Mouse (Mus musculus): ENCODE measurements around the gene Ppil4. TPM values are rescaled to one million over a fixed set of nuclear protein-coding genes. Genes with fewer than 3 reads are reported as not detected.

Gene Ppil4
- polyA plus RNA-seq, 1 experiment from 2014 or later = 38.8 TPM

- under 1% methylated on average over 15 of the region's 15 CpGs for WGBS
- DNase-seq (ENCODE audit: low spot score) = no peak
- Histone ChIP-seq H3K4me3 (peak within 1 kb of the TSS; percentile 55), H3K27me3 (ENCODE audit: insufficient read depth, poor library complexity, severe bottlenecking) (no peaks in the 10 kb centered on the region), H3K36me3 (no peaks in the 10 kb centered on the region), H3K4me1 (peaks cover 10% of the 10 kb centered on the region), H3K27ac (peak within 1 kb of the TSS; percentile 52), H3K9me3 (no peaks in the 10 kb centered on the region)
Measured at GRCm38 (mm10) chr10:7832171-7832676, 39.5 kb downstream of the Ppil4 start, which contains the start of gene Zc3h12d. Gene Zc3h12d, plus strand, starts transcription at chr10:7832470.

GRCm38 (mm10) chr10:7833377-7834165, 40.9 kb downstream of the Ppil4 start:
- H3K4me3 ChIP-seq = no peak overlapping the region
- H3K27ac ChIP-seq = no peak overlapping the region
- WGBS = 71% methylated on average over 9 of the region's 9 CpGs
- no peaks in the 10 kb centered on the region for H3K27me3 ChIP-seq (ENCODE audit: insufficient read depth, poor library complexity, severe bottlenecking)
- no peaks in the 10 kb centered on the region for H3K9me3 ChIP-seq
- no peaks in the 10 kb centered on the region for H3K36me3 ChIP-seq
- peaks cover 10% of the 10 kb centered on the region for H3K4me1 ChIP-seq
- DNase-seq (ENCODE audit: low spot score) = no peak

GRCm38 (mm10) chr10:7834671-7835225, 42.1 kb downstream of the Ppil4 start:
- WGBS = 64% methylated on average over 10 of the region's 10 CpGs
- no peaks in the 10 kb centered on the region for H3K27me3 ChIP-seq (ENCODE audit: insufficient read depth, poor library complexity, severe bottlenecking)
- H3K36me3 ChIP-seq = no peaks in the 10 kb centered on the region
- no peak for DNase-seq (ENCODE audit: low spot score)
- H3K9me3 ChIP-seq = no peaks in the 10 kb centered on the region
- H3K27ac ChIP-seq = no peak overlapping the region
- H3K4me3 ChIP-seq = no peak overlapping the region
- H3K4me1 ChIP-seq = peaks cover 14% of the 10 kb centered on the region

GRCm38 (mm10) chr10:7836902-7837301, 44.2 kb downstream of the Ppil4 start:
- Histone ChIP-seq H3K36me3 (no peaks in the 10 kb centered on the region), H3K4me3 (no peak overlapping the region), H3K9me3 (no peaks in the 10 kb centered on the region), H3K27me3 (ENCODE audit: insufficient read depth, poor library complexity, severe bottlenecking) (no peaks in the 10 kb centered on the region), H3K27ac (no peak overlapping the region), H3K4me1 (peaks cover 25% of the 10 kb centered on the region)
- 56% methylated on average over 2 of the region's 2 CpGs for WGBS
- DNase-seq (ENCODE audit: low spot score) = no peak

GRCm38 (mm10) chr10:7837446-7837845, 44.8 kb downstream of the Ppil4 start:
- DNase-seq (ENCODE audit: low spot score) = no peak
- peaks cover 23% of the 10 kb centered on the region for H3K4me1 ChIP-seq
- no peak overlapping the region for H3K4me3 ChIP-seq
- no peaks in the 10 kb centered on the region for H3K9me3 ChIP-seq
- 88% methylated on average over 8 of the region's 8 CpGs for WGBS
- H3K27me3 ChIP-seq (ENCODE audit: insufficient read depth, poor library complexity, severe bottlenecking) = no peaks in the 10 kb centered on the region
- no peak overlapping the region for H3K27ac ChIP-seq
- no peaks in the 10 kb centered on the region for H3K36me3 ChIP-seq

- Histone ChIP-seq H3K4me1 (peaks cover 20% of the 10 kb centered on the region), H3K27ac (no peak overlapping the region), H3K9me3 (no peaks in the 10 kb centered on the region), H3K36me3 (no peaks in the 10 kb centered on the region), H3K27me3 (ENCODE audit: insufficient read depth, poor library complexity, severe bottlenecking) (no peaks in the 10 kb centered on the region), H3K4me3 (no peak overlapping the region)
- no peak for DNase-seq (ENCODE audit: low spot score)
- 89% methylated on average over 8 of the region's 8 CpGs for WGBS
Measured at GRCm38 (mm10) chr10:7838036-7838435, 45.3 kb downstream of the Ppil4 start.

- Histone ChIP-seq H3K36me3 (no peaks in the 10 kb centered on the region), H3K4me3 (no peak overlapping the region), H3K9me3 (no peaks in the 10 kb centered on the region), H3K27ac (no peak overlapping the region), H3K27me3 (ENCODE audit: insufficient read depth, poor library complexity, severe bottlenecking) (no peaks in the 10 kb centered on the region), H3K4me1 (peaks cover 20% of the 10 kb centered on the region)
- no peak for DNase-seq (ENCODE audit: low spot score)
- WGBS = 82% methylated on average over 5 of the region's 5 CpGs
Measured at GRCm38 (mm10) chr10:7838874-7839421, 46.3 kb downstream of the Ppil4 start.

GRCm38 (mm10) chr10:7839551-7840352, 47.1 kb downstream of the Ppil4 start:
- H3K4me3 ChIP-seq = no peak overlapping the region
- peaks cover 20% of the 10 kb centered on the region for H3K4me1 ChIP-seq
- no peaks in the 10 kb centered on the region for H3K27me3 ChIP-seq (ENCODE audit: insufficient read depth, poor library complexity, severe bottlenecking)
- no peaks in the 10 kb centered on the region for H3K9me3 ChIP-seq
- peak; percentile 58 for DNase-seq (ENCODE audit: low spot score)
- WGBS = 83% methylated on average over 22 of the region's 22 CpGs
- H3K27ac ChIP-seq = no peak overlapping the region
- H3K36me3 ChIP-seq = no peaks in the 10 kb centered on the region

GRCm38 (mm10) chr10:7840353-7840733, 47.7 kb downstream of the Ppil4 start:
- Histone ChIP-seq H3K36me3 (no peaks in the 10 kb centered on the region), H3K4me3 (no peak overlapping the region), H3K9me3 (no peaks in the 10 kb centered on the region), H3K27me3 (ENCODE audit: insufficient read depth, poor library complexity, severe bottlenecking) (no peaks in the 10 kb centered on the region), H3K4me1 (peaks cover 20% of the 10 kb centered on the region), H3K27ac (no peak overlapping the region)
- 77% methylated on average over 2 of the region's 2 CpGs for WGBS
- DNase-seq (ENCODE audit: low spot score) = no peak

- Histone ChIP-seq H3K36me3 (no peaks in the 10 kb centered on the region), H3K4me3 (no peak overlapping the region), H3K27ac (peak overlapping the region; percentile 48; the same call in 1 of the 2 replicates), H3K27me3 (ENCODE audit: insufficient read depth, poor library complexity, severe bottlenecking) (no peaks in the 10 kb centered on the region), H3K9me3 (no peaks in the 10 kb centered on the region), H3K4me1 (peaks cover 20% of the 10 kb centered on the region)
- peak; percentile 25 for DNase-seq (ENCODE audit: low spot score)
- 67% methylated on average over 3 of the region's 3 CpGs for WGBS
Measured at GRCm38 (mm10) chr10:7840785-7841184, 48.1 kb downstream of the Ppil4 start.

GRCm38 (mm10) chr10:7841571-7842080, 48.9 kb downstream of the Ppil4 start:
- peak overlapping the region; percentile 41; the same call in 1 of the 2 replicates for H3K4me3 ChIP-seq
- peak overlapping the region; percentile 48; the same call in 1 of the 2 replicates for H3K27ac ChIP-seq

GRCm38 (mm10) chr10:7843181-7843580, 50.5 kb downstream of the Ppil4 start:
- no peak overlapping the region for H3K27ac ChIP-seq
- no peaks in the 10 kb centered on the region for H3K36me3 ChIP-seq
- H3K9me3 ChIP-seq = no peaks in the 10 kb centered on the region
- H3K4me3 ChIP-seq = no peak overlapping the region
- peak; percentile 22 for DNase-seq (ENCODE audit: low spot score)
- peaks cover 20% of the 10 kb centered on the region for H3K4me1 ChIP-seq
- H3K27me3 ChIP-seq (ENCODE audit: insufficient read depth, poor library complexity, severe bottlenecking) = no peaks in the 10 kb centered on the region
- 79% methylated on average over 4 of the region's 4 CpGs for WGBS

More at GRCm38 (mm10) chr10:7841571-7842080, 48.9 kb downstream of the Ppil4 start:
- Histone ChIP-seq H3K36me3 (no peaks in the 10 kb centered on the region), H3K9me3 (no peaks in the 10 kb centered on the region), H3K4me1 (peaks cover 20% of the 10 kb centered on the region), H3K27me3 (ENCODE audit: insufficient read depth, poor library complexity, severe bottlenecking) (no peaks in the 10 kb centered on the region)
- peak; percentile 76 for DNase-seq (ENCODE audit: low spot score)
- 23% methylated on average over 14 of the region's 14 CpGs for WGBS

All from heart, embryonic 10.5 days (tissue).